Mouse (Mus musculus) kidney, adult 2 months (tissue): ENCODE measurements around the gene Rad51d. TPM values are rescaled to one million over a fixed set of nuclear protein-coding genes. Genes with fewer than 3 reads are reported as not detected.
"Not testable (repeated sequence)": the region's sequence is repeated elsewhere in the genome, so short reads cannot be mapped to it uniquely, and the experiment has no call there.

Experiments used
- DNase-seq: peaks from one replicate; pipeline ENCODE4 v3.0.0; 2021
- H3K27ac ChIP-seq: fragments of 200-500 bp; 2 replicates; pipeline ENCODE4 v1.5.1; 2012; ENCODE audit warnings: low read depth, low read length, control low read depth, inconsistent platforms; ENCODE audit not compliant: insufficient read depth
- H3K27me3 ChIP-seq: fragments of 200-500 bp; replicated peaks from 2 replicates; pipeline ENCODE4 v1.6.1; 2012; ENCODE audit warnings: mild to moderate bottlenecking, moderate library complexity, low read length, inconsistent platforms; ENCODE audit not compliant: control insufficient read depth, insufficient read depth
- H3K36me3 ChIP-seq: fragments of 200-500 bp; 2 replicates; pipeline ENCODE4 v1.6.1; 2012; ENCODE audit warnings: mild to moderate bottlenecking, moderate library complexity, low read length, inconsistent platforms; ENCODE audit not compliant: control insufficient read depth, insufficient read depth
- H3K4me1 ChIP-seq: fragments of 200-500 bp; 2 replicates; pipeline ENCODE4 v1.6.1; 2011; ENCODE audit warnings: low read length; ENCODE audit not compliant: control insufficient read depth, insufficient read depth
- H3K4me3 ChIP-seq: fragments of 200-500 bp; 2 replicates; pipeline ENCODE4 v1.5.1; 2011; ENCODE audit warnings: mild to moderate bottlenecking, low read depth, low read length, control low read depth; ENCODE audit not compliant: insufficient read depth
- CTCF ChIP-seq: fragments of 200-500 bp; conservative IDR thresholded peaks from 2 replicates; pipeline ENCODE4 v1.5.1; 2011; ENCODE audit warnings: low read depth, mild to moderate bottlenecking, control low read depth, low read length, moderate library complexity, mixed read lengths; ENCODE audit not compliant: insufficient read depth, insufficient read length
- POLR2A ChIP-seq: fragments of 200-500 bp; IDR thresholded peaks from one replicate; pipeline ENCODE4 v1.6.1; 2011; ENCODE audit warnings: low read depth, low read length, control low read depth
- WGBS: fragments of 180-500 bp; shearing (Covaris S2); methylation state at CpG from one replicate; pipeline ENCODE4 v1.1.7; 2018; 5-methylcytosine and 5-hydroxymethylcytosine counted together
- polyA plus RNA-seq: library from polyadenylated mRNA; depleted of rRNA; stranded (reverse); fragments of >200 nt; gene quantifications from 2 replicates; pipeline ENCODE4 v1.2.3, GENCODE M21; 2012

Gene Rad51d
- polyA plus RNA-seq, 1 experiment, result 15.7 TPM

GRCm38 (mm10) chr11:82845415-82846078, 44.9 kb downstream of the Rad51d start:
- Histone ChIP-seq H3K27me3 (no peaks in the 10 kb centered on the region), H3K4me3 (no peak overlapping the region), H3K27ac (peak overlapping the region; percentile 46; the same call in 1 of the 2 replicates), H3K4me1 (peaks cover 26% of the 10 kb centered on the region; the same call in 1 of the 2 replicates), H3K36me3 (no peaks in the 10 kb centered on the region)
- DNase-seq, result peak; percentile 60
- 35% methylated on average over 16 of the region's 16 CpGs for WGBS
- TF ChIP-seq POLR2A (no peak), CTCF (peak; percentile 39)

GRCm38 (mm10) chr11:82844771-82845414, 45.5 kb downstream of the Rad51d start:
- Histone ChIP-seq H3K27ac (no peak overlapping the region), H3K27me3 (no peaks in the 10 kb centered on the region), H3K4me3 (no peak overlapping the region), H3K36me3 (no peaks in the 10 kb centered on the region), H3K4me1 (peaks cover 21% of the 10 kb centered on the region; the same call in 1 of the 2 replicates)
- 55% methylated on average over 11 of the region's 11 CpGs for WGBS
- DNase-seq, result no peak
- TF ChIP-seq POLR2A, result no peak
- no peak for TF ChIP-seq CTCF

- TF ChIP-seq POLR2A (no peak), CTCF (no peak)
- DNase-seq, result no peak
- Histone ChIP-seq H3K4me3 (no peak overlapping the region), H3K4me1 (peaks cover 3% of the 10 kb centered on the region; the same call in 1 of the 2 replicates), H3K27me3 (no peaks in the 10 kb centered on the region), H3K36me3 (no peaks in the 10 kb centered on the region), H3K27ac (no peak overlapping the region)
- WGBS, result 40% methylated on average over 5 of the region's 5 CpGs
Observed at GRCm38 (mm10) chr11:82838511-82838910, 51.9 kb downstream of the Rad51d start.

GRCm38 (mm10) chr11:82837848-82838247, 52.6 kb downstream of the Rad51d start:
- H3K27ac ChIP-seq, result no peak overlapping the region
- H3K36me3 ChIP-seq, result no peaks in the 10 kb centered on the region
- H3K4me3 ChIP-seq, result no peak overlapping the region
- WGBS, result 76% methylated on average over 7 of the region's 7 CpGs
- peaks cover 3% of the 10 kb centered on the region; the same call in 1 of the 2 replicates for H3K4me1 ChIP-seq
- TF ChIP-seq POLR2A (no peak), CTCF (no peak)
- H3K27me3 ChIP-seq, result no peaks in the 10 kb centered on the region
- no peak for DNase-seq

GRCm38 (mm10) chr11:82837192-82837591, 53.2 kb downstream of the Rad51d start:
- H3K4me3 ChIP-seq, result no peak overlapping the region
- TF ChIP-seq CTCF, result no peak
- TF ChIP-seq POLR2A, result no peak
- 51% methylated on average over 7 of the region's 7 CpGs for WGBS
- H3K4me1 ChIP-seq, result peaks cover 3% of the 10 kb centered on the region; the same call in 1 of the 2 replicates
- no peaks in the 10 kb centered on the region for H3K27me3 ChIP-seq
- H3K27ac ChIP-seq, result no peak overlapping the region
- DNase-seq, result no peak
- H3K36me3 ChIP-seq, result no peaks in the 10 kb centered on the region

- DNase-seq, result no peak
- Histone ChIP-seq H3K4me1 (peaks cover 3% of the 10 kb centered on the region; the same call in 1 of the 2 replicates), H3K27ac (no peak overlapping the region), H3K36me3 (no peaks in the 10 kb centered on the region), H3K27me3 (no peaks in the 10 kb centered on the region), H3K4me3 (no peak overlapping the region)
- TF ChIP-seq POLR2A (no peak), CTCF (no peak)
- WGBS, result 72% methylated on average over 11 of the region's 11 CpGs
Observed at GRCm38 (mm10) chr11:82835616-82836432, 54.6 kb downstream of the Rad51d start.

- DNase-seq, H3K4me1 ChIP-seq: not testable (repeated sequence)
Observed at GRCm38 (mm10) chr11:82834359-82834758, 56.1 kb downstream of the Rad51d start.

More at GRCm38 (mm10) chr11:82834359-82834758, 56.1 kb downstream of the Rad51d start:
- not testable (repeated sequence) for H3K27ac ChIP-seq, H3K4me3 ChIP-seq, H3K36me3 ChIP-seq, H3K27me3 ChIP-seq
- 83% methylated on average over 7 of the region's 7 CpGs for WGBS
